Mouse (Mus musculus) adrenal gland, postnatal 10 days (tissue): ENCODE results near the gene Gm14322. TPM values are rescaled to one million over a fixed set of nuclear protein-coding genes. Genes with fewer than 3 reads are reported as not detected.
"Not testable (repeated sequence)": the region's sequence is repeated elsewhere in the genome, so short reads cannot be mapped to it uniquely, and the experiment has no call there.

Experiments
- DNase-seq: peaks from one replicate; pipeline ENCODE4 v3.0.0; 2021; ENCODE audit warnings: mixed read lengths
- long read RNA-seq, 2 experiments: library from polyadenylated mRNA; stranded (forward); transcript quantifications; one replicate each; pipeline ENCODE4 v2.0.0; 2021
- total RNA-seq, 2 experiments: library from RNA; stranded (reverse); gene quantifications; 2 replicates each; pipeline ENCODE4 v1.2.3; 2021

Gene Gm14322
- total RNA-seq, result 10 to 100 TPM; 21.0 to 32.0 TPM
- long read RNA-seq, experiment 1, partial matches to known transcripts, result 10 of 22 reads
- long read RNA-seq, experiment 1, other reads (novel, unspliced or antisense), result 11 of 22 reads
- long read RNA-seq, experiment 2, partial matches to known transcripts, result 2 of 17 reads
- long read RNA-seq, experiment 2, other reads (novel, unspliced or antisense), result 13 of 17 reads

GRCm38 (mm10) chr2:177758941-177759558 lies at the start of gene Gm14322:
TSS of gene Gm14322 (plus strand) at chr2:177759288.
- DNase-seq, result peak; percentile 40

DNA sequence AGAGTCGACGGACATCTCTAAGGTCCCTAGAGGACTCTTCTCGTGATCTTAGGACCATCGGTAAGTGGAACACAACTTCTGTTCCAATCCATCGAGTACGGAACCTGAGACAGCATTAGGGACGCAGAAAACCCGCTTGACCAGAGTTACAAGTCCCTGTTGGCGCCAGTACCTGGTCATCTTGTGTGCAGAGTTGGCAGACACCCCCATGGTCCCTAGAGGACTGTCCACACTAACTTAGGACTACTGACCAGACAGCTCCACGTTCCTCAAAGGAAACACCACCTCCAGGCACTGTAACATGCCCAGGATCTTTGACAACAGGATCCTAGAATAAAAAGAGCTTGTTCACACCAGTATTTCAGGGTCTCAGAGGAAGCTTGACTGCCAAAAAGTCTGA lies 17.6 kb upstream of the Gm14322 start:
- DNase-seq, result not testable (repeated sequence)

DNA sequence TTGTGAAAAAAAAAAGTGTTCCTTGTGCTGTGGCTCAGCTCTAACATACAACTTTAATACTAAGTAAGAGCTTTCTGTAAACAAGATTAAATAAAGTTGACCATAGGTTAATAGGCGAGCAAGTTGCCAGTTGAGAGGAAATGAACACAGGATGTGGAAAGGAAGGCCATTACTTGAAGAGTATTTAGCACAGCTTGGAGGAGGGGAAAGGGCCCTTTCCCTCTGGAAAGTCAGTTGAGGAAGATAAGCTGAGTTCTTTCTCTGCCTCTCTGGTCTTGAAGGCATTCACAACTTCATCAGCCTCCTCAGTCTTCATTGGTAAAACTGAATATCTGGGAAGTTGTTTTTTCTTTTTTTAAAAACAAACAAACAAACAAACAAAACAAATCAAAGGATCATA lies 28.3 kb downstream of the Gm14322 start:
- not testable (repeated sequence) for DNase-seq

GRCm38 (mm10) chr2:177806170-177806569 lies 47.1 kb downstream of the Gm14322 start:
- DNase-seq, result not testable (repeated sequence)

Other genes with a start within 250 kb of the Gm14322 start
- gene Gm14406, start 181.1 kb upstream of the Gm14322 start, total RNA-seq, result not detected
- 100 to 1,000 TPM; 102 to 120 TPM for gene Gm14325, start 81.0 kb downstream of the Gm14322 start, total RNA-seq
- 1 to 10 TPM; 5.3 to 8.1 TPM for gene Gm14327, start 137.8 kb downstream of the Gm14322 start, total RNA-seq
- gene Zfp972, start 166.3 kb downstream of the Gm14322 start, total RNA-seq, result 1 to 10 TPM; 1.8 to 1.9 TPM
- gene Gm14326, start 198.0 kb downstream of the Gm14322 start, total RNA-seq, result 10 to 100 TPM; 26.5 to 40.3 TPM